ENCODE assay signal across 21 mouse cellular contexts in genomic region chr6:124743647-124744046, GRCm38 (mm10). TPM values are rescaled to one million over a fixed set of nuclear protein-coding genes. Genes with fewer than 3 reads are reported as not detected.
DNase-seq lines count a peak whose midpoint lies in the region; ATAC-seq and TF ChIP-seq lines count a peak whose summit lies in the region.
"Had no signal": no experiment of that assay in that cellular context is flagged by ENCODE, and none has a peak within 500 bp of the region (broad histone marks: within the 10 kb centered on the region; RNA-seq: fewer than 3 reads in every experiment).

No protein-coding gene starts in this region.

- H3K4me3 ChIP-seq in midbrain, embryonic 12.5 days = no peak overlapping the region
- no peak overlapping the region for H3K4me3 ChIP-seq in midbrain, postnatal 0 days (ENCODE audit: low read depth, low read length)
- H3K4me3 ChIP-seq in myocyte = no peak overlapping the region
- H3K4me3 ChIP-seq: gastrocnemius, adult 2 months; hindbrain, embryonic 15.5 days had no signal

- no peak for TF ChIP-seq CTCF in midbrain, postnatal 0 days (IDR thresholded peaks at IDR 0.05)

- H3K79me2 ChIP-seq in myocyte (ENCODE audit: control insufficient read depth, insufficient read depth) = no peaks in the 10 kb centered on the region

- ATAC-seq in midbrain, embryonic 12.5 days (ENCODE audit: low FRiP score, low read depth) = no peak
- ATAC-seq in midbrain, postnatal 0 days (ENCODE audit: low FRiP score) = no peak
- ATAC-seq in erythroid progenitor cell, adult 5-6 weeks (replicated peaks; ENCODE audit: low FRiP score, poor library complexity, severe bottlenecking) = no peak
- ATAC-seq: forebrain, embryonic 14.5 days; intestine, embryonic 16.5 days had no signal

- no peaks in the 10 kb centered on the region for H3K9me3 ChIP-seq in midbrain, embryonic 12.5 days
- H3K9me3 ChIP-seq in midbrain, postnatal 0 days (ENCODE audit: low read length) = no peaks in the 10 kb centered on the region
- H3K9me3 ChIP-seq: forebrain, embryonic 10.5 days; hindbrain, embryonic 15.5 days had no signal

- H3K4me2 ChIP-seq in midbrain, embryonic 12.5 days (replicated peaks) = no peak overlapping the region
- no peak overlapping the region for H3K4me2 ChIP-seq in midbrain, postnatal 0 days (ENCODE audit: low read depth, low read length, poor library complexity, severe bottlenecking)
- H3K4me2 ChIP-seq in myocyte (ENCODE audit: low read depth) = no peak overlapping the region
- H3K4me2 ChIP-seq: hindbrain, embryonic 15.5 days had no signal

- peaks cover 46% of the 10 kb centered on the region for H3K36me3 ChIP-seq in midbrain, embryonic 12.5 days
- H3K36me3 ChIP-seq in midbrain, postnatal 0 days (ENCODE audit: insufficient read depth, low read length) = peaks cover 37% of the 10 kb centered on the region
- H3K36me3 ChIP-seq in myocyte (ENCODE audit: control insufficient read depth, insufficient read depth) = peaks cover 4% of the 10 kb centered on the region

- H3ac ChIP-seq in myocyte (ENCODE audit: control insufficient read depth, insufficient read length) = no peak overlapping the region

- WGBS in midbrain, embryonic 12.5 days = 90% methylated on average over 8 of the region's 8 CpGs
- 90% methylated on average over 8 of the region's 8 CpGs for WGBS in midbrain, postnatal 0 days

- H3K27ac ChIP-seq in midbrain, embryonic 12.5 days (replicated peaks) = no peak overlapping the region
- no peak overlapping the region; the same call in 1 of the 2 replicates for H3K27ac ChIP-seq in midbrain, postnatal 0 days (ENCODE audit: low read depth, low read length)

- H3K4me1 ChIP-seq in midbrain, embryonic 12.5 days = peaks cover 45% of the 10 kb centered on the region
- H3K4me1 ChIP-seq in midbrain, postnatal 0 days (ENCODE audit: insufficient read depth, low read length) = peaks cover 6% of the 10 kb centered on the region; the same call in 1 of the 2 replicates

- no peak for TF ChIP-seq POLR2A in myocyte (IDR thresholded peaks at IDR 0.05; ENCODE audit: insufficient read length, low read depth)

- no peaks in the 10 kb centered on the region for H3K27me3 ChIP-seq in midbrain, embryonic 12.5 days
- H3K27me3 ChIP-seq in midbrain, postnatal 0 days (ENCODE audit: insufficient read depth, low read length) = no peaks in the 10 kb centered on the region
- H3K27me3 ChIP-seq in myocyte (ENCODE audit: control insufficient read depth, insufficient read depth, insufficient read length) = no peaks in the 10 kb centered on the region
- H3K27me3 ChIP-seq: hindbrain, embryonic 15.5 days had no signal

- H3K9ac ChIP-seq in midbrain, embryonic 12.5 days (replicated peaks) = 0 out of 2 replicates have a peak overlapping the region, but pooled peaks have one; percentile 17
- no peak overlapping the region for H3K9ac ChIP-seq in midbrain, postnatal 0 days (replicated peaks; ENCODE audit: low read length, poor library complexity, severe bottlenecking)
- H3K9ac ChIP-seq: hindbrain, embryonic 15.5 days had no signal

- peak; percentile 27 for DNase-seq in cerebellum, adult 8-10 months
- no peak for DNase-seq in cerebellum, adult 9-10 months
- DNase-seq in midbrain, postnatal 0 days (ENCODE audit: low spot score) = no peak
- DNase-seq: adrenal gland, postnatal 10 days; gastrocnemius, adult 2 months; gastrocnemius, postnatal 25 days; heart, postnatal 14 days; kidney, adult 2 months had no signal

TF ChIP-seq in myocyte, 11 proteins besides CTCF, POLR2A, EP300 and RAD21:
- TF ChIP-seq POLR2AphosphoS2 (IDR thresholded peaks at IDR 0.05; ENCODE audit: insufficient read length, low read depth) = peak; percentile 29
- TF ChIP-seq SRF (IDR thresholded peaks at IDR 0.05; ENCODE audit: control insufficient read depth, insufficient read length, low read depth) = no peak

RNA-seq across cellular contexts. Expression of gene Grcc10, which starts 2.5 kb away (rescaled TPM):
- polyA plus RNA-seq in midbrain, embryonic 12.5 days (2016; fragmentation: Nextera tagmentation; extraction: Ambion mirVana) = 523 and 554 TPM in 2 replicates
- total RNA-seq in midbrain, postnatal 0 days (2014; rRNA removed) = 244 and 246 TPM in 2 replicates
- 710 and 723 TPM in 2 replicates for polyA plus RNA-seq in midbrain, postnatal 0 days (2015; fragmentation: Nextera tagmentation; extraction: Ambion mirVana)
- 287 TPM for polyA plus RNA-seq in myocyte (2012; fragmentation: generic; extraction: Trizol)
- total RNA-seq in erythroid progenitor cell, adult 5-6 weeks (2015; ENCODE audit: low replicate concordance) = 26.0 and 63.4 TPM in 2 replicates
- 21.9 and 23.3 TPM in 2 replicates for total RNA-seq in erythroid progenitor cell, adult 5-6 weeks (2017; ENCODE audit: low replicate concordance)

RNA-seq across cellular contexts. Expression of gene Ptpn6, which starts 5.1 kb away (rescaled TPM):
- polyA plus RNA-seq in midbrain, embryonic 12.5 days (2016; fragmentation: Nextera tagmentation; extraction: Ambion mirVana) = 5.2 and 5.6 TPM in 2 replicates
- 2.3 and 3.4 TPM in 2 replicates for total RNA-seq in midbrain, postnatal 0 days (2014; rRNA removed)
- polyA plus RNA-seq in midbrain, postnatal 0 days (2015; fragmentation: Nextera tagmentation; extraction: Ambion mirVana) = 3.2 and 4.0 TPM in 2 replicates
- 3.1 TPM for polyA plus RNA-seq in myocyte (2012; fragmentation: generic; extraction: Trizol)
- 39.3 and 91.8 TPM in 2 replicates for total RNA-seq in erythroid progenitor cell, adult 5-6 weeks (2015; ENCODE audit: low replicate concordance)
- 91.8 and 94.2 TPM in 2 replicates for total RNA-seq in erythroid progenitor cell, adult 5-6 weeks (2017; ENCODE audit: low replicate concordance)

RNA-seq across cellular contexts. Expression of gene Gm45234, which starts 12.2 kb away (rescaled TPM):
- polyA plus RNA-seq in midbrain, embryonic 12.5 days (2016; fragmentation: Nextera tagmentation; extraction: Ambion mirVana) = not detected in 2 replicates
- not detected in 2 replicates for total RNA-seq in midbrain, postnatal 0 days (2014; rRNA removed)
- polyA plus RNA-seq in midbrain, postnatal 0 days (2015; fragmentation: Nextera tagmentation; extraction: Ambion mirVana) = not detected in 2 replicates
- polyA plus RNA-seq in myocyte (2012; fragmentation: generic; extraction: Trizol) = not detected
- total RNA-seq in erythroid progenitor cell, adult 5-6 weeks (2015; ENCODE audit: low replicate concordance) = not detected in 2 replicates
- not detected in 2 replicates for total RNA-seq in erythroid progenitor cell, adult 5-6 weeks (2017; ENCODE audit: low replicate concordance)
- total RNA-seq: gastrocnemius, adult 2 months; granulocyte monocyte progenitor cell, adult 5-6 weeks; hematopoietic stem cell, adult 5-6 weeks had no signal
- polyA plus RNA-seq: brain, embryonic 14.5 days; cortical plate, adult 2 months; embryonic facial prominence, embryonic 14.5 days; forebrain, embryonic 10.5 days; forebrain, embryonic 14.5 days; heart, embryonic 14.5 days; hindbrain, embryonic 15.5 days; intestine, embryonic 16.5 days; kidney, adult 2 months had no signal

RNA-seq across cellular contexts. Expression of gene Atn1, which starts 12.7 kb away (rescaled TPM):
- polyA plus RNA-seq in midbrain, embryonic 12.5 days (2016; fragmentation: Nextera tagmentation; extraction: Ambion mirVana) = 15.6 and 18.0 TPM in 2 replicates
- 30.7 and 38.0 TPM in 2 replicates for total RNA-seq in midbrain, postnatal 0 days (2014; rRNA removed)
- 25.5 and 30.4 TPM in 2 replicates for polyA plus RNA-seq in midbrain, postnatal 0 days (2015; fragmentation: Nextera tagmentation; extraction: Ambion mirVana)
- polyA plus RNA-seq in myocyte (2012; fragmentation: generic; extraction: Trizol) = 39.4 TPM
- 9.4 and 13.8 TPM in 2 replicates for total RNA-seq in erythroid progenitor cell, adult 5-6 weeks (2015; ENCODE audit: low replicate concordance)
- total RNA-seq in erythroid progenitor cell, adult 5-6 weeks (2017; ENCODE audit: low replicate concordance) = 0.15 and 0.51 TPM in 2 replicates

RNA-seq across cellular contexts. Expression of gene Eno2, which starts 25.8 kb away (rescaled TPM):
- polyA plus RNA-seq in midbrain, embryonic 12.5 days (2016; fragmentation: Nextera tagmentation; extraction: Ambion mirVana) = 9.0 and 9.4 TPM in 2 replicates
- total RNA-seq in midbrain, postnatal 0 days (2014; rRNA removed) = 221 and 267 TPM in 2 replicates
- polyA plus RNA-seq in midbrain, postnatal 0 days (2015; fragmentation: Nextera tagmentation; extraction: Ambion mirVana) = 175 and 189 TPM in 2 replicates
- polyA plus RNA-seq in myocyte (2012; fragmentation: generic; extraction: Trizol) = 19.5 TPM
- total RNA-seq in erythroid progenitor cell, adult 5-6 weeks (2015; ENCODE audit: low replicate concordance) = not detected in 2 replicates
- total RNA-seq in erythroid progenitor cell, adult 5-6 weeks (2017; ENCODE audit: low replicate concordance) = not detected in 2 replicates
- total RNA-seq: granulocyte monocyte progenitor cell, adult 5-6 weeks had no signal
